Mouse (Mus musculus) left cerebral cortex, postnatal 36 days (tissue): Measurements from ENCODE around the gene Arhgef10l. TPM values are rescaled to one million over a fixed set of nuclear protein-coding genes. Genes with fewer than 3 reads are reported as not detected.
A peak's percentile ranks its signal among the peaks of the same experiment; 100 is the strongest.
"Not testable (repeated sequence)": the region's sequence is repeated elsewhere in the genome, so short reads cannot be mapped to it uniquely, and the experiment has no call there.

Experiments
- DNase-seq, 2 experiments: peaks; one replicate each; pipeline ENCODE4 v3.0.0; 2021 to 2022; ENCODE audit warnings: low spot score in 2 of 2, mixed read lengths in 1 of 2
- intact Hi-C: fragments of 180-260 bp; cut with DNase I; formaldehyde crosslinking; loops from one replicate; pipeline ENCODE4 v1.15.1; 2025
- total RNA-seq, 2 experiments: library from RNA; stranded (reverse); gene quantifications; 2 replicates each; pipeline ENCODE4 v1.2.3; 2021

The Arhgef10l gene
- total RNA-seq, 2 experiments from 2014 or later, result 61.0 to 63.4 TPM

- no peak for DNase-seq
- intact Hi-C loops, result loop anchor here (1.0 kb wide), 1 partner anchor 81 kb away; no protein-coding TSS in a partner anchor
Measured at GRCm38 (mm10) chr4:140592990-140593770, 72.6 kb downstream of the Arhgef10l start.

- peak; percentile 65 to 66 for DNase-seq
- intact Hi-C loops, result loop anchor here (1.0 kb wide), 1 partner anchor 82 kb away; no protein-coding TSS in a partner anchor
Measured at GRCm38 (mm10) chr4:140592217-140592759, 73.5 kb downstream of the Arhgef10l start.

GRCm38 (mm10) chr4:140586478-140586877 is 79.3 kb downstream of the Arhgef10l start:
- no peak for DNase-seq
- intact Hi-C loops, result no loop called here

- intact Hi-C loops, result no loop called here
- no peak for DNase-seq
Measured at GRCm38 (mm10) chr4:140584240-140584639, 81.6 kb downstream of the Arhgef10l start.

GRCm38 (mm10) chr4:140582390-140583088 is 83.3 kb downstream of the Arhgef10l start:
- no peak for DNase-seq
- intact Hi-C loops, result no loop called here

GRCm38 (mm10) chr4:140581730-140582389 is 84.0 kb downstream of the Arhgef10l start:
- DNase-seq, result peak in 1 of 2 experiments; percentile 17
- intact Hi-C loops, result no loop called here

GRCm38 (mm10) chr4:140581341-140581729 is 84.5 kb downstream of the Arhgef10l start:
- no peak for DNase-seq
- intact Hi-C loops, result no loop called here

GRCm38 (mm10) chr4:140580866-140581265 is 84.9 kb downstream of the Arhgef10l start:
- intact Hi-C loops, result no loop called here
- no peak for DNase-seq

GRCm38 (mm10) chr4:140579576-140579975 is 86.2 kb downstream of the Arhgef10l start:
- intact Hi-C loops, result no loop called here
- DNase-seq, result no peak

GRCm38 (mm10) chr4:140579149-140579548 is 86.7 kb downstream of the Arhgef10l start:
- intact Hi-C loops, result no loop called here
- no peak for DNase-seq

- intact Hi-C loops, result no loop called here
- DNase-seq, result no peak
Measured at GRCm38 (mm10) chr4:140576628-140577027, 89.2 kb downstream of the Arhgef10l start.

- DNase-seq, intact Hi-C loops: not testable (repeated sequence)
Measured at GRCm38 (mm10) chr4:140574863-140575262, 90.9 kb downstream of the Arhgef10l start.

GRCm38 (mm10) chr4:140572376-140572775 is 93.4 kb downstream of the Arhgef10l start:
- DNase-seq, result peak in 1 of 2 experiments; percentile 23
- intact Hi-C loops, result no loop called here

- no peak for DNase-seq
- intact Hi-C loops, result no loop called here
Measured at GRCm38 (mm10) chr4:140569394-140569793, 96.4 kb downstream of the Arhgef10l start.

GRCm38 (mm10) chr4:140567911-140568480 is 97.8 kb downstream of the Arhgef10l start:
- intact Hi-C loops, result no loop called here
- DNase-seq, result no peak

- intact Hi-C loops, result no loop called here
- DNase-seq, result no peak
Measured at GRCm38 (mm10) chr4:140566785-140567184, 99.0 kb downstream of the Arhgef10l start.

- intact Hi-C loops, DNase-seq: not testable (repeated sequence)
Measured at GRCm38 (mm10) chr4:140564459-140564858, 101.4 kb downstream of the Arhgef10l start.

- intact Hi-C loops, result no loop called here
- no peak for DNase-seq
Measured at GRCm38 (mm10) chr4:140562461-140563178, 103.2 kb downstream of the Arhgef10l start.

GRCm38 (mm10) chr4:140561744-140562143 is 104.1 kb downstream of the Arhgef10l start:
- no peak for DNase-seq
- intact Hi-C loops, result no loop called here
